Mouse (Mus musculus) inflammation-experienced regulatory T-cells (primary cell): ENCODE data around the gene Il6st. TPM values are rescaled to one million over a fixed set of nuclear protein-coding genes. Genes with fewer than 3 reads are reported as not detected.

Experiments
- polyA plus RNA-seq, 2 experiments: library from polyadenylated mRNA; unstranded; fragments of 100-300 nt; shearing (Covaris generic); gene quantifications; one replicate each; pipeline ENCODE4 v1.2.1; 2017

Gene Il6st
- polyA plus RNA-seq = 100 to 1,000 TPM; 110 to 156 TPM

GRCm38 (mm10) chr13:112463868-112464625 lies at the start of gene Il6st:
TSS of gene Il6st (plus strand) at chr13:112464070.

Other genes with a start within 250 kb of the Il6st start
- 1 to 10 TPM; 5.2 to 9.7 TPM for gene Ankrd55, start 175.6 kb upstream of the Il6st start, polyA plus RNA-seq
- under 1 TPM; 0.23 to 0.72 TPM for gene Il31ra, start 130.3 kb downstream of the Il6st start, polyA plus RNA-seq
- not detected for gene Ddx4, start 188.4 kb downstream of the Il6st start, polyA plus RNA-seq
- gene Slc38a9, start 196.7 kb downstream of the Il6st start, polyA plus RNA-seq = 10 to 100 TPM; 36.0 to 40.7 TPM